Comparison of ENCODE assay signal across 19 mouse cellular contexts in the genomic region with DNA sequence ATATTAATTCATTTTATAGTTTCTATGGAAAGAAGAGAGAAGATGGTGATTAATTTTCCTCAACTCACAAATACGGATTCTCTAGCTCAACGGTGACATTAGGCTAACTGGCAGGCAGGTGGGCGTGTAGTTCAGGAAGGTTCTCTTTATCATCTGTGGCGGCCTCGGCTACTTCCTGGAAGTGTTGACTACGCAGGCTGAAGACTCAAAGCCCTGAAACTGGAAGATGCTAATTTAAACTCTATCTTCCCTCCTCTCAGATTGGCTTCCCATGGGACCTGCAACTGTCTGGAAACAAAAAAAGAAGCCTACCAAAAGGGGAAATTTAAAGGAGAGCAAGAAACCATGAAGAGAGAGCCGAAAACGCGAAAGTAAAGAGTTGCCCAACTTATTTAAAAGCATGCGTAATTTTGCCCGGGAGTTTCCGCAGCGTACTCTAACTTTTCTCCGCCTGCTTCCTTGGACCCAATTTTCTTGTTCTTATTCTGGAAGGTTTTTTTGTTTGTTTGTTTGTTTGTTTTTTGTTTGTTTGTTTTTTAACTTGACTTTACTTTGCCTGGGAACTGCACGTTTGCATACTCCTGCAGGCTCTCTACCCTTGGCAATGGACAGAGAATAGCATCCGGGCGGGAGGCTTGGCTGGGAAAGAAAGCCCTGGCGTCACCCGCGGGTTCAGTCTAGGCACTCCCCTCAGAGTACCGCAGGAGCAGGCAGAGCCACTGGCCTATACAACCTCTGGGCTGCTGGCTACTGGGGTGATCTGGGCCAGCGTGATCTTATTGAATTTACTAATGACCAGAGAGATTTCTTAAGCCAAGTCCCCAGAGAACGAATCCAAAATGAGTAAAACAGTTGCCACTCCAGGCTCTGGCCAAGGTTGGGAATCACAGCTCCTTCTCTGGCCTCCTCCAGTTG. TPM values are rescaled to one million over a fixed set of nuclear protein-coding genes. Genes with fewer than 3 reads are reported as not detected.
DNase-seq lines count a peak whose midpoint lies in the region; ATAC-seq lines count a peak whose summit lies in the region.
"Had no signal": no experiment of that assay in that cellular context is flagged by ENCODE, and none has a peak within 500 bp of the region (broad histone marks: within the 10 kb centered on the region; RNA-seq: fewer than 3 reads in every experiment).

No protein-coding gene starts in this region.

- peaks cover 9% of the 10 kb centered on the region; the same call in 1 of the 2 replicates for H3K27me3 ChIP-seq in heart, embryonic 13.5 days (replicated peaks)
- peaks cover 32% of the 10 kb centered on the region for H3K27me3 ChIP-seq in limb, embryonic 11.5 days (ENCODE audit: control insufficient read depth, insufficient read depth, low read length)
- H3K27me3 ChIP-seq: Patski had no signal

- no peak overlapping the region for H3K4me3 ChIP-seq in heart, embryonic 13.5 days
- H3K4me3 ChIP-seq in limb, embryonic 11.5 days (ENCODE audit: low read depth, low read length): no peak overlapping the region
- H3K4me3 ChIP-seq: embryonic facial prominence, embryonic 15.5 days; kidney, embryonic 15.5 days; liver, embryonic 15.5 days had no signal

- WGBS in heart, embryonic 13.5 days: 29% methylated on average over 23 of the region's 23 CpGs
- WGBS in limb, embryonic 11.5 days: 14% methylated on average over 23 of the region's 23 CpGs

- H3K4me2 ChIP-seq in heart, embryonic 13.5 days: 0 out of 2 replicates have a peak overlapping the region, but pooled peaks have one; percentile 7
- H3K4me2 ChIP-seq in limb, embryonic 11.5 days (ENCODE audit: low read depth, severe bottlenecking): peak overlapping the region; percentile 20; the same call in 1 of the 2 replicates
- H3K4me2 ChIP-seq: embryonic facial prominence, embryonic 15.5 days; kidney, embryonic 15.5 days; liver, embryonic 15.5 days had no signal

- peaks cover 17% of the 10 kb centered on the region for H3K36me3 ChIP-seq in heart, embryonic 13.5 days
- no peaks in the 10 kb centered on the region for H3K36me3 ChIP-seq in limb, embryonic 11.5 days (ENCODE audit: control insufficient read depth, insufficient read depth, low read length)
- H3K36me3 ChIP-seq: embryonic facial prominence, embryonic 15.5 days; kidney, embryonic 15.5 days; liver, embryonic 15.5 days had no signal

- H3K27ac ChIP-seq in heart, embryonic 13.5 days (replicated peaks): 0 out of 2 replicates have a peak overlapping the region, but pooled peaks have one; percentile 5
- no peak overlapping the region for H3K27ac ChIP-seq in limb, embryonic 11.5 days (replicated peaks; ENCODE audit: low read depth, low read length)
- H3K27ac ChIP-seq: embryonic facial prominence, embryonic 15.5 days; kidney, embryonic 15.5 days; liver, embryonic 15.5 days had no signal

- peaks cover 86% of the 10 kb centered on the region for H3K4me1 ChIP-seq in heart, embryonic 13.5 days
- H3K4me1 ChIP-seq in limb, embryonic 11.5 days (ENCODE audit: control insufficient read depth, insufficient read depth, low read length): peaks cover 46% of the 10 kb centered on the region
- H3K4me1 ChIP-seq: liver, embryonic 15.5 days had no signal

- ATAC-seq in heart, embryonic 13.5 days (ENCODE audit: extremely low read depth, insufficient number of reproducible peaks, low FRiP score, low TSS enrichment): no peak
- no peak for ATAC-seq in limb, embryonic 11.5 days (ENCODE audit: insufficient number of reproducible peaks, low FRiP score, low TSS enrichment, low read depth)
- ATAC-seq: forebrain, embryonic 14.5 days; Patski had no signal

- no peaks in the 10 kb centered on the region for H3K9me3 ChIP-seq in heart, embryonic 13.5 days
- no peaks in the 10 kb centered on the region for H3K9me3 ChIP-seq in limb, embryonic 11.5 days (ENCODE audit: control insufficient read depth, low read length)
- H3K9me3 ChIP-seq: embryonic facial prominence, embryonic 15.5 days; kidney, embryonic 15.5 days; liver, embryonic 15.5 days had no signal

- peak overlapping the region; percentile 28; the same call in 1 of the 2 replicates for H3K9ac ChIP-seq in heart, embryonic 13.5 days
- peak overlapping the region; percentile 27; the same call in 1 of the 2 replicates for H3K9ac ChIP-seq in limb, embryonic 11.5 days (ENCODE audit: low read length)
- H3K9ac ChIP-seq: embryonic facial prominence, embryonic 15.5 days; kidney, embryonic 15.5 days; liver, embryonic 15.5 days had no signal

- no peak for DNase-seq in heart, adult 8-10 months (ENCODE audit: low spot score)
- peak; percentile 67 for DNase-seq in ES-CJ7 (ENCODE audit: low read depth, low spot score)
- DNase-seq in embryo, embryonic 10 days (ENCODE audit: low spot score): peak; percentile 40
- peak; percentile 60 for DNase-seq in limb, embryonic 11.5 days (ENCODE audit: low spot score)
- no peak for DNase-seq in c-Kit-positive CD71-positive TER-119-positive erythroid progenitor cells, embryonic 14.5 days (ENCODE audit: low spot score)
- no peak for DNase-seq in urinary bladder, postnatal 14 days (ENCODE audit: low spot score)
- DNase-seq: adrenal gland, adult 2 months; cerebellum, adult 9-11 months; gastrocnemius, postnatal 14 days; lung, postnatal 36 days; thymus, adult 2 months had no signal

RNA-seq across cellular contexts. Expression of a gene that starts 24.4 kb away (rescaled TPM):
- 11.6 and 12.0 TPM in 2 replicates for polyA plus RNA-seq in heart, embryonic 13.5 days (2015; fragmentation: Nextera tagmentation; extraction: Ambion mirVana)
- total RNA-seq in heart, adult 8-10 months (2022): 10 to 100 TPM; 43.0 to 58.5 (median 52.6) TPM
- 27.3 and 30.3 TPM in 2 replicates for polyA plus RNA-seq in limb, embryonic 11.5 days (2014; fragmentation: Nextera tagmentation; extraction: Ambion mirVana)
- total RNA-seq: layer of hippocampus, adult 8-10 months; left cerebral cortex, postnatal 36 days had no signal
- polyA plus RNA-seq: forebrain, embryonic 14.5 days had no signal

Comparison
In these comparisons a context has a peak if more than half of its experiments do, and no peak if none do; other contexts are left out.
1. DNase-seq: peak in ES-CJ7 (single experiment), embryo, embryonic 10 days (single experiment) and limb, embryonic 11.5 days (single experiment); none in heart, adult 8-10 months (single experiment), c-Kit-positive CD71-positive TER-119-positive erythroid progenitor cells, embryonic 14.5 days (single experiment) and urinary bladder, postnatal 14 days (single experiment).